Mouse (Mus musculus): Measurements from ENCODE around the gene Fryl. TPM values are rescaled to one million over a fixed set of nuclear protein-coding genes. Genes with fewer than 3 reads are reported as not detected.
A peak's percentile ranks its signal among the peaks of the same experiment; 100 is the strongest.

Gene Fryl
- total RNA-seq, 1 experiment from 2014 or later, result 43.0 TPM

DNA sequence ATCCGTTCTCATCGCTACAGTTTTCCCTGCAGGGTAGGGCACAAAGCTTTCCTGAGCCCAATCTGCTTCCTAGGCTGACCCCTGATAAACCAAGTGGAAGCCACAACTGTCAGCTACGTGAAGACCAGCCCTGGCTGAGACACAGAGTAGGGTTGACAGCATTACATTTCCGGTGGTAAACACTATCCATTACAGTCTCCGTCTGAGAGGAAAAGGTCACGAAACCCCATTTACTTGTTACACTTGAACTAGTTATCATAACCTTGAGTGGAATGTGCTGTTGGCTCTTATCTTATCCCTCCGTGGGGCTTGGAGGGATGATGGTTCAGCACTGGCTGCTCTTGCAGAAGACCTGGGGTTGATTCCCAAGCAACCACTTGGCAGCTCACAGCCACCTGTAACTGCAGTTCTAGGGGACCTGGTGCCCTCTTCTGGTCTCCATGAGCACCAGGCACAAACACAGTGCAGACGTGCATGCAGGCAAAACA, 62.3 kb downstream of the Fryl start:
- DNase-seq, result peak; percentile 32

DNA sequence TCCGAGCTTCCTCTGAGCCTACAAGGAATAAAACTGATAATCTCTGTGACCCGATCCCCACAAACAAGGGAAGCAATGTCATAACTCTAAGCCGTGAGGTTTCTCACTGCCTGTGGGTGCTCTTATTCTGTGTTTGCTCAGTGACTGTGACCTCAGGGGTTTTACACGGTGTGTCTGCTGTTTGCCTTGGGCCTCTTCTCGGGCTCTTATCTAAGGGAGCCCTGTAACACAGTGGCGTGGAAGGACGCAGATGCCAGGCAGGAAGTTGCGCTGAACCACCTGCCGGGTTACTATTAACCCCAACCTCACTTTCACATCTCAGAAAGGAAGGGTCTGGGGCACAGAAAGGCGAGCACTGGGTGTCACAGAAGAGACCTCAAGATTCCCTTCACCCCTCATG, 62.8 kb downstream of the Fryl start:
- no peak for DNase-seq

DNA sequence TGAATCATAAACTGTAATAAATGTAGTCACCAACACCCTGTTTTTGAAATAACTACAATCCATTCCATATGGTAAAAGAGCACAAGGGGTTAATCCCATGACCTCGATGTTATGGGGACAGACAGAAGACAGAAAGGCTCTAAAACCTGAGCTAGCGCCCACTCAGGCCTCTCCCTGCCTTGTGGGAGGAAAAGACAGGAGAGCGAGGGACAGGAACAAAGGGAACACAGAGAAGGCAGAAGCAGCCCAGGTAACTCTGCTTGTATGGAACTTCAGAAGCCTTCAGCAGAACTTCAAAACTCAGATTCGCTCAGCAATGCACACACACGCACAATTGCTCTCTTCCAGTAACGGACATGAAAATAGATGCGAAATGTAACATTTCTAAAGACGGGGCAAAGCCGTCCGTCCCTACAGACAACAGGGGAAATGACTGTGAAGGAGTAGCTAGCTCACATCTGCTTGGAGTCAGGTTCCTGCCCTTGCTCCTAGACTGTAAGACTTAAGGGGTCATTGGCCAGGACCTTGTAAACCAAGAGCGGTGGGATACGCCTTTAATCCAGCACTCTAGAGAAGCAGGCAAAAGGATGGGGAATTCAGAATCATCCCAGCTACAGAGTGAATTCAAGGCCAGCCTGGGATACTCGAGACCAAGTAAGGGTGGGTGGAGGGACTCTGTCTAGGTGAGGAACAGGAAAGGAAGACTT, 63.4 kb downstream of the Fryl start:
- DNase-seq, result no peak

DNA sequence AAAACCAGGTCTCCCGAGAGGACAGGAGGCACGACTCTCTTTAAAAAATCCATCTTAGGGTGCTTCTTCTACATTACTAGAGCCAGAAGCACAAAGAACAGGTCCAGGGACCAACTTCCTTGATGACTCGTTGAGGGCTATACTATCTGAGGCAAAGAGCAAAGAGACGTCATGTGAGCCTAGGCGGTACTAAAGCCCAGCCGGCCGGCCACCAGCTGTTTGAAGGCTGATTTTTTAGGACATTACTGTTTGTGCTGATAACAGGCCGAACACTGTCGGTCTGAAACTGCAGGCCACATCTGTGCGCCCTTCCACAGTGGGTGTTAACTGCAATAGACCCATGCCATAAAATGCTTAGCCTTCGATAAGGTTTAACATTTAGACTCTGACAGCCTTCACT, 64.7 kb downstream of the Fryl start:
- no peak for DNase-seq

DNA sequence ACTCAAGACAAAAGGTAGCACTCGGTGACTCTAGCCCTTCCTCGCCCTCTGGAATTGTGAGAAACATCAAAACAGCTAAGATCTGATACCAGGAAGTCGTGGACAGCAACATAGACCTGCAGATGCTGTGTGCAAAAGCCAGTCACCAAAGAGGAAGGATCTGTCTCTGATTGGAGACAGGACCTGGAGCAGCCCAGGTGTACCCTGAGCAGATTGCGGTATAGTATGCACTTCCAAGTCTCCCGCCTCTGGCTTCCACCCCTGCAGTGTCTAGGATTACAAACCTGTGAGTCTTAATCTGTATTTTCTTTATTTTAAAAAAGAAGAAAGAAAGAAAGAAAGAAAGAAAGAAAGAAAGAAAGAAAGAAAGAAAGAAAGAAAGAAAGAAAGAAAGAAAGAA, 66.3 kb downstream of the Fryl start:
- DNase-seq, result no peak

DNA sequence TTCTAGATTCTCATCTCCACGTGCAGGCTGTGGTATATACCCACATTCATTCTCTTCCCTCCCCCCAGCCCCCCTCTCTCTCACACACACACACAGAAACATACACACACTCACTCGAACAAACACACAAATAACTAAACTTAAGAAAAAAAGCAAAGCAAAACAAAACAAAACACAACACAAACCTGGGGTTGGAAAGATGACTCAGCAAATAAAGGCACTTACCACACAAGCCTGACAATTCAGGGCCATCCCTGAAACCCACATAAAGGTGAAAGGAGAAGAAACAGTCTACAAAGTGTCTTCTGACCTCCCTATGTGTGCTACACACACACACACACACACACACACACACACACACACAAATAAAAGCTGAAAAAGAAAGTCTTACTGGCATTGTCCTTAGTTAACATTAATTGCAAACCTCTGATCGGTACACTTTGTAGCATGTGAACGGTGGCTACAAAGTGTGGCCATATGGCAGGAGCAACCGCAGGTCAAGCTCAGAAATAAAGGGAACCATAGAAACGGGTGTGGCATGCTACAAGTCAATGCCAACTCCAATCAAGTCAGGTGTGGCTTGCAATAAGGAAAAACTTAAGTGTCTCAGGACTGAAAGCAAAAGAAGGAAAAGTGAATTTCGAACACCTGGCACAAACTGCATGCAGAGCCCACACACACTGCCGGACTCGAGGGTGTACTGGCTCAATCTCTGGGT, 66.8 kb downstream of the Fryl start:
- no peak for DNase-seq

DNA sequence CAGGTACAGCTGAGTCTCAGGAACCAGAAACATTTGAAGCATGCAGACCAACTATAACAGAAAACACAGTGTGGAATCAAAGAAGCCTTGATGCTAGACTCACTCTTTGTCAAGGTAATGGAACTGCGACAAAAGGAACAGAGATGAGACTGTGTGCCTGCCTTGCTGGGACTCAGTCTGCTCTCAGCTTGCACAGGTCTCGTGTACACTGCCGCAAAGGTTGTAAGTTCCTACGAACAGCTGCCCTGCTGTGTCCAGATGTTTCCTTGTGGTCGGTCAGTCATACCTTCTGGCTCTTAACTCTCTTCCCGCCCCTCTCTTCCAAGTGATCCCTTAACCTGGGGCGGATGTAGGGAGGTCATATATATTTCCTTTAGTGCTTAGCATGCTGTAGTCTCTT, 67.8 kb downstream of the Fryl start:
- DNase-seq, result no peak

DNA sequence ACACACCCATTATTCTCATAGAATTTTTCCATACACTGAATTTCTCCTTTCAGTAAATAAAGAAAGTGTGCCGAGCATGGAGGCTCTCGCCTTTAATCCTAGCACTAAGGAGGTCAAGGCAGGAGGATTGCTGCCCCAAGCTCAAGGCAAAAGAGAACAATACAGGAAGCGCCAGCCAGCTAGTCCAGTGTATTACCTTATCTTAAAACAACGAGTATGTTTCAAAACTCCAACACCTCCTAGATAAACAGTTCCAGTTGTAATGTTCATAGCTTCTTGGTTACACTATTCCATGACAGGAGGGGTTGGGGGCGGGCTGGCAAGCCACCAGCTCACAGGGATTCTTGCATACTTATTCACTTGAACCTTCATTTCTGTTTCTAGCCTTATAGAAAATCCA, 68.3 kb downstream of the Fryl start:
- DNase-seq, result no peak

DNA sequence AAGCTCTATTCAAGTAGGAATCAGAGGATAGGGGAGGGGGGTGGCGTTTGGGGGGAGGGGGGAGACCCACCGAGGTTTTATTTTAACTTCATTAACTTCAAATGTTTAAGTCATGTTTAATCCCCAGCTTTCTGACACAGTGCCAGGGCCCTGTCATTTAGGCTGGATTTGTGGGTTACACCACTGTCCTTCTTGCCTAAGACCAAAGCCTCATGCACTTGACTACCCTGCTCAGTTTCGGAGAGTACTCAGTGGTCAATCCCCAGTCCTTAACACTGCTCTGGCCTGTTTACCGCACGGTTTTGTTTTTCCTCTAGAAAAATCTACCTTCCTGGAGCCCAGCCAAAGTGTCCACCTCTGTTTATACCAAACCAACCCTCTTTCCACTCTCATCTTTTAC, 69.5 kb downstream of the Fryl start:
- DNase-seq, result no peak

DNA sequence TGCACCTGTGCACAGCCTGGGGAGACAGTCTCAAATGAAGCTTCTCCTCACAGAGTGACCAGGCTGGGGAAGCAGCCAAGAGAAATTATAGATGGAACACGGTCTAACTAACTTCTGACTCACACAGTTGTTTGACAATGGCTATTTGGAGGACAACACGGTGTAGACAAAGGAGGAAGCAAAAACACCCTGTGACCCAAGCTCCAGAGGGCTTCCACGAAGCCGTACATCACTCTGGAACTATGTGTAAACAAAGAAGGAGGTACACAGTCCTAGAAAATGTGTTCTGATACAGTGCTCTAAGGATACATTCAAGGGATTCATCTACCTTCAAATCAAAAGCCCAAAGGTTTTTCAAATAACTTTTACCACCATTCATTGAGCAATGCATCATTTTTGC, 71.0 kb downstream of the Fryl start:
- no peak for DNase-seq

DNA sequence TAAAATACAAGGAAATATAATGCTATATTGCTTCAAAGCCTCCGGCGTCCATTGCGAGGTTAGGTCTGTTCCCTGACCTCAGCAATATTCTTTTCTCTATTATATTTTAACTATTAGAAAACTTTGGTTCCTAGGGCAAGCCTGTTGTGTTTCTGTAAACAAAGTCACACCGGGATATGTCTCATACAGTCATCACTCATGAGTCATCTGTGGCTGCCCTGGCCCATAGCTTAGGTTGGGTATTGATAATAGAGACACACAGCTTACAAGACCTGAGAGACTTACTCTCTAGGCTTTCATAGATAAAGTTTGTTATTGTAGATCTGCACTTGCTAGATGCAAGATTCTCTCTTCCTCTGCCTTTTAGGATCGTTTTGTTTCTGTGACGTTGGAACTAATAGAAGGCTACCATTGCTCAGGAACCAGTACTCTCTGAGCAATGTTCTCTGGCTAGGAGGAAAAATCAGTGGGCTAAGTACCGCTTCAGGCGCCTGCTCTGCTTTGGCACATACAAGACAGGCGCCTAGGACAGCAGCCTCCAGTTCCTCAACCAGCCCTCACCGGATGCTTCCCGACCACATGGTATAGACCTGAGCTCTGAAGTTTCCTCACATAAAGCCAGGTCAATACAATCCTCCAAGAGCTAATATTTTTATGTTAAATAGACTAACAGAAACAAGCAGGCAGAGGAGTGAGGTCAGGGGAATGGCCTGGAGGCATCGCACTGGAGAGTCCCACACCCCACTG, 73.5 kb downstream of the Fryl start:
- no peak for DNase-seq

DNA sequence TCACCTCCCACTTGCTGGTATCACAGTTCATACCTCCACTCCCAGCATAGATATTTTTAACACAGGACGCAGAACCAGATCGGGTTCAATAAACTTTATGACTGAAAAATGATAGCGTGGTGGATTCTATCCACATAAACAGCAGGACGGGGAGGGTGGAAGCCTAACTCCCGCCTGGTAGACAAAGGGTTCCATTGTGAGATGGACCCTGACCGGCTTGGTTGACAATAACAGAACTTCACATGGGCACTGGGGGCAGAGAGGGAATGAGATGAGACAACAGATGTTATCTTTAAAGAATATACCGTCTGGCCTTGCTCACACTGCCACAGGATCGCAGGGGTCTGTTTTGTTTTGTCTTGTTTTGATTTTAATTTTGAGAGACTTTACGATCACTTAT, 74.2 kb downstream of the Fryl start:
- DNase-seq, result no peak

DNA sequence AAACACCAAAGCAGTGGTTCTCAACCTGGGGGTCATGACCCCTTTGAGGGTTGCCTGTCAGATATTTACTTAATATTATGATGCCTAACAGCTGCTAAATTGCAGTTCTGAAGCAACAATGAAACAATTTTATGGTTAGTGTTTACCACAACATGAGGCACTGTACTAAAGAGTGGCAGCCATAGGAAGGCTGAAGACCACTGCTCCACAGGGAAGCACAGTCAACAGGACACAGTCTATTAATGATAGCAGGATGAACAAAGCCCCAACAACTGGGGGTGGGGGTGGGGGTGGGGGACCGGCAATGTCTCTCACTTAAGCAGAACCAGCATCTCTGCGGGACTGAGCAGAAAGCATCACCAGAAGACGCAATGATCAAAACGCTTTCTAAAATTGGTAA, 80.1 kb downstream of the Fryl start:
- no peak for DNase-seq

DNA sequence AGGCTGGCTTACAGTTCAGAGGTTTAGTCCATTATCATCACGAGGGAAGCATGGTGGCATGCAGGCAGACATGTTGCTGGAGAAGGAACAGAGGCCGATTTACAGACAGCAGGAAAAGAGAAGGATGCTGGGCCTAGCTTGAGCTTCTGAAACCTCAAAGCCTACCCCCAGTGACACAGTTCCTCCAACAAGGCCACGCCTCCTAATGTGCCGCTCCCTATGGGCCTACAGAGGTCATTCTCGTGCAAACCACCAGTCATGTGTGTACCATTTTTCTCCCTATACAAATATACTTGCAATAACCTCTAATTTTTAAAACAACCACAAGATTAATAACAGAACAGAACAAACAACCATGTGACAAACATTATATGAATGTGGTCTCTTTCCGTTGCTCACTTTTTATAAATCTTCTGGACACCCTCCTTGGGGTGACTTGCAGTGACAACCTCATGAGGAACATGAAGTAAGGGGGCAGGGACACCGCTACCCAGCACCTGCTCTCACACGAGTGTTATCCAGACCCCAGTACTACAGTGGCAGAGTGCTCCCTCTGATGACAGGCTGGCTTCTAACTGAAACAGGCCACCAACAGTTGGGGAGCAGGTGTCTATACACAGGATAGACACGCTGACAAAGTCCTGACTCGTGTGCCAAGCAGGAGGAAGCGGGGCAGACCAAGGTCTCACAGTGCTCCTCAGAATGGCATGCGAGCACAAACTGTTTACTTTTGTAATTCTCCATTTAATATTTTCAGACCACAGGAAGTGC, 80.9 kb downstream of the Fryl start:
- no peak for DNase-seq

DNA sequence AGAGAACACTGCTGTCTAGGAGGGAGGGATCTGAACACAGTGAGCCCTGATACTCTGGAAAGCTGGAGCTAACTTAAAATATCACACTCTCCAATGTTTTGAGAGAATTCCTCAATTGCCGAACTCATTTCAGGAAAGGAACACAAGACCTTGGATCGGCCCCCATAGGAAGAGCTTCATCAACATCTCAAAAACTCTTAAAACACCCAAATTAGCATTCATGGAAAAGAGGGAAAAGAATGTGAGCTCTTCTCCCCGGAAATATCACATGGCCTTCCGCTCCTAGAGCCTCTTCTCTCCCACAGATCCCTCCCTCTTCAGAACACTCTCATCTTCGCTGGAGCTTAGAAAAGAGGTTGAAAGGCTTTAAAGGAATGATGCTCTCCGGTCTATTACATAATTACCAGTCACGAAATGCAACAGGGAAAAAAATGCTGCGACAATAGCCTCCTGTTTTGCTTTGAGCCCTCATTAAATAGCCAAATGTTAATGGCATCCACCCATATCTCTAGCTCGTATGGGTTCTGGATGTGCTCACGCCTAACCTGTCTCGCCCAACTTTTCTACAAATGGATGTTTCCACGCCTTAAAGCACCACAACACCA, 84.4 kb downstream of the Fryl start:
- no peak for DNase-seq

DNA sequence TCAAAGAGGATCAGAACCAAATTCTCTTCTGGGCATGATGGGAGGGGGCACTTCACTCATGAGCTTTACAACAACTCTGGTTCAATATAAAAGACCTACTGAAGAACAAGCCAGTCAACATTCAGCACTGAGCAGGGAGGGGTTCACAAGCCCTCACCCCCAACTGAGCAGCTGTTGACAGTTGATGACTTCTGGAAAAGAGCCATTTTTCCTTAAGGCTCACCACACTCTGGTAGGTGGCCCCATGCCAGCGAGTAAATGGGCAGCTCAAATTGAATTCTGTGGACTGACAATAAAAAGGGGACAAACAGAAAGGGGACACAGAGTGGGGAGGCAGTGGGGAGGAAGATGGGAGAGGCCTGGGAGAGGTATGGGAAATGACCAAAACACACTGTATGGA, 85.2 kb downstream of the Fryl start:
- no peak for DNase-seq

DNA sequence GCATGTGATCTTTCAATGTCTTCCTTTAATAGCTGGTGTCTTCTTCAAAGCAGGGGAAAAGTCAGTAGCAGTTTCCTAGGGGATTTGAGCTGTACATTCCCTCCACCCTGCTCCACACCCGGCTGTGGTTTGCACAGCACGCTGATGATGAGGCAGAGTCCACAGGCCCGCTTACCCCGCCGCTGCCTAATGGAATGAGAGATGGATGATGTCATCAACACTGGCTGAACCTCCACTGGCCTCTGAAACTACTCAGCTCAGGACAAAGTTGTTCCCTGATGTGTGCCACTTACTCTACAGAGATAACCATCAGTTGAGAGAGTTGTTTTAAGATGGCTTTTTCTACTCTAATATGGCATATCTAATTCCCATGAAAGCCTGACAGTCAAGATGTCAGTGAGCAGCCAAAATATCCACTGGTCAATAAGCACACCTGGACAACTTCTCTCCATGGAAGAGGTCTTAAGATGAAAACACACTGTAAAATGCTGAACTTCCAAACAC, 87.6 kb downstream of the Fryl start:
- DNase-seq, result no peak

DNA sequence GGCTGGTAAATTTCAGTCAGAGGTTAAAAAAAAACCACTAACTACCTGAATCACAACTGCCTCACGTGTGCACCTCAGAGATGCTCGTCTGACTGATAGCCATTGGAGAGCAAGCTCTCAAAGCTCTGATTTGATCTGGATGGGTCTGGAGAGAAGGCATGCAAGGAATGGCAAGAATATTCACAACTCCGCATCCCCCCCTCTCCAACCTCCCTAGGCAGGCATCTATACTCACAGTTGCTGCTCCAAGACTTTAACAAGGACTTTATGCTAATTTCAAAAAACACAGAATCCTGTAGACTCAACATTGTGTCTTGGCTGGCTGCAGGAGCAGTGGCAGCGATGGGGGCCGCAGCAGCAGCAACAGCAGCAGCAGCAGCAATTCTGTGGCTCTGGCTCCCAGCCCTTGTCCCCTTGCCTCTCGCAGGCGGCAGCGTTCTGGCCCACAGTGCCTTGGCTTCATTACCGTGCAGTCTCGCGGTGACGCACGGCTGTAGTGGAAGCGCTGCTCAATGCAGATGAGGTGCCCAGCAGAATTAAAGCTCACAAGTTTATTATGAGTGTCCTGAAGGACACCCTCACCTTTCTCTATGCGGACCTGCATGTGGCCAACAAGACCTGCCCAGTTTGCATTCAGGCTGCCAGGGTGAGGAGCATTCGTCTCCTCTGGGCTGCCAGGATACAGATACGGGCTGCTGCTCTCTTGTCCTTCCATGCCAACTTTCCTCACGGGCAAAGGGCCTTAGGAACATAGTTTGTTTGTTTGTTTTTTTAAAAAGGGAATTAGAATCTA, 88.2 kb downstream of the Fryl start:
- DNase-seq, result no peak

DNA sequence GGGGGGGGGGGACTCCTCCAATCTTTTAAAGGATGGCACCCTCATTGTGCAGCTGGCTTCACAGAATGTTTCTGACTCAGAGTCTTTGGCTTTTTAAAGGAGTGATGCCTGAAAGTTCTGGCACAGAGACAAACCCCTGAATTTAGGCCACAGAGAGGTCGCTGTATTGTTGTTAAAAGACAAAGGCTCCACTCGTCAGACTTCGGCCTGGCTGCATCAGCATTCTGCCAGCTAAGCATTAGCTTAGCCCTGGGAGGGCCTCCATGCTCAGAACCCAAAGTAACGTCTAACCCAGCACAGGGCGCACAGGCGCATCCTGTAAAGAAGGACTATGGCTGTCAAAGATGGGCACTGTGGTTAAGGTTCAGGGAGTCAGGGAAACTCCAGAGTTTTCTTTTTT, 92.4 kb downstream of the Fryl start:
- no peak for DNase-seq

DNA sequence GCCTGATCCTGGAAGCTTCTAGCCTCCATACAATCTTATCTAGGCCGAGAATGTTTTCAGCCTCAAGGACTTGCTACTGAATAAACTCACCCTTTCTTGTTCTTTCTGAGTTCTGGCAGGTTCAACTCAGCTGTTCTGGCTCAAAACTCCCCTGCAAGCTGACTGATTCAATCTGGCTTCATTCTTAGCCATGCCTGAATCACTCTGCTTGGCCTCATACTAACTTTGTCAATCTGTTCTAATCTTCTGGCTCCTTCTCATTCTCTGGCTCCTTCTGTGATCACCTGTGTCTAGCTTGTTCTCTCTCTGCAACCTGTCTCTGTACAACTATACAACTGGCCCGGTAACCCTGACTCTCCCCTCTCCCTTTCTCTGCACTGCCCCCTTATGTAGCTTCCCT, 93.9 kb downstream of the Fryl start:
- no peak for DNase-seq

DNA sequence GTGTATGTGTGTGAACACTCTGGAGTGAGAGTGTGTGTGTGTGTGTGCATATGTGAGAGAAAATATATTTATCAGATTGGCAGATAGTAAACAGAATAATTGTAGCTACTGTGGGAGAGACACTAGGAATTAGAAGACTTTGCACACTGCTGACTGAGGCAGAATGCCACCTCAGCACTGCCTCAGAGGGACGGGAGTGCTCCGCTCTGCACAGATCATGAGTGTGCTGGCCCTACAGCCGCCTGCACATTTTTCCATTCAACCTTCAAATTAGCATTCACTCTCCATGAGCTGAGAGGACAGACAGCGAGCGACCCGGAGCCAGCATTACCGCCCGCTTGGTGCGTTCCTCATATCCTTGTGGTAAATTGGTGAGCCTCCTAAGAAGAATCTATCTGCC, 96.0 kb downstream of the Fryl start:
- DNase-seq, result no peak
